In the genomic region with DNA sequence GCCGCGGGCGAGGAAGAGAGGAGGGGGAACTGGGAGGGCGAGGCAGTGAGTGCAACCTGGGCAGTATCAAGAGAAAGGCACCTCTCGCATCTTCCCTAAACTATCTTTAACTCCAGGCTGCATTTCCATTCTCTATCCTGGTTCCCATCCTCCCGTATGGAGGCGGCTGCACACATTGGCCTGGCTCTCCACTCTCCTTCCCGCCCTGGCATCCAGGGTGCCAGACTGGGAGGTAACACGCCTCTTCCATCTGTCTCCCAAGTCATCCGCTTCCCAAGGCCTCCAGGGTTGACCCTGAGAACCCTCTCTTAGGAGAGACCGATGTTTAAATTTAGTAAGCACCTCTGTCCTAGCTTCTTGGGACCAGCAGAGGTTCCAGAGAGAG, we compare ENCODE assay signal across 8 mouse cellular contexts. TPM values are rescaled to one million over a fixed set of nuclear protein-coding genes. Genes with fewer than 3 reads are reported as not detected.
A peak's percentile ranks its signal among the peaks of the same experiment; 100 is the strongest.
DNase-seq lines count a peak whose midpoint lies in the region; ATAC-seq and TF ChIP-seq lines count a peak whose summit lies in the region.

No protein-coding gene starts in this region.

- WGBS in kidney, embryonic 16.5 days = 0% methylated on average over 7 of the region's 11 CpGs
- WGBS in heart, embryonic 15.5 days = 0% methylated on average over 10 of the region's 11 CpGs
- WGBS in limb, embryonic 14.5 days = under 1% methylated on average over 9 of the region's 11 CpGs
- WGBS in neural tube, embryonic 15.5 days = 0% methylated on average over 8 of the region's 11 CpGs

- DNase-seq in kidney, adult 11 months = no peak
- peak; percentile 83 for DNase-seq in cerebellum, adult 9-11 months
- DNase-seq in limb, embryonic 14.5 days (ENCODE audit: low spot score) = no peak
- DNase-seq in c-Kit-positive CD71-positive TER-119-positive erythroid progenitor cells, embryonic 14.5 days (ENCODE audit: low spot score) = no peak
- DNase-seq in embryo, embryonic 9.5 days (ENCODE audit: extremely low spot score) = no peak

- no peak for TF ChIP-seq POLR2A in limb, embryonic 14.5 days (IDR thresholded peaks at IDR 0.05; ENCODE audit: borderline replicate concordance, extremely low read depth, insufficient read depth, insufficient read length)

- peaks cover 14% of the 10 kb centered on the region for H3K4me1 ChIP-seq in kidney, embryonic 16.5 days (ENCODE audit: insufficient read depth, low read length)
- peaks cover 25% of the 10 kb centered on the region for H3K4me1 ChIP-seq in heart, embryonic 15.5 days (replicated peaks)
- H3K4me1 ChIP-seq in limb, embryonic 14.5 days (ENCODE audit: control insufficient read depth, insufficient read depth, low read length) = peaks cover 13% of the 10 kb centered on the region
- H3K4me1 ChIP-seq in neural tube, embryonic 15.5 days = peaks cover 31% of the 10 kb centered on the region

- 0 out of 2 replicates have a peak overlapping the region, but pooled peaks have one; percentile 9 for H3K27ac ChIP-seq in kidney, embryonic 16.5 days (ENCODE audit: low read length)
- no peak overlapping the region for H3K27ac ChIP-seq in heart, embryonic 15.5 days
- H3K27ac ChIP-seq in limb, embryonic 14.5 days (replicated peaks; ENCODE audit: low read depth, low read length) = peak overlapping the region; percentile 68; the same call in 1 of the 2 replicates
- peak overlapping the region; percentile 88 for H3K27ac ChIP-seq in neural tube, embryonic 15.5 days (replicated peaks)

- H3K9ac ChIP-seq in kidney, embryonic 16.5 days (replicated peaks; ENCODE audit: low read length) = peak overlapping the region; percentile 77
- peak overlapping the region; percentile 67 for H3K9ac ChIP-seq in heart, embryonic 15.5 days
- H3K9ac ChIP-seq in limb, embryonic 14.5 days (ENCODE audit: low read depth, low read length, severe bottlenecking) = peak overlapping the region; percentile 90
- peak overlapping the region; percentile 81 for H3K9ac ChIP-seq in neural tube, embryonic 15.5 days (replicated peaks)

- H3K9me3 ChIP-seq in kidney, embryonic 16.5 days (ENCODE audit: low read length) = no peaks in the 10 kb centered on the region; the same call in 1 of the 2 replicates
- H3K9me3 ChIP-seq in heart, embryonic 15.5 days (replicated peaks) = no peaks in the 10 kb centered on the region
- H3K9me3 ChIP-seq in limb, embryonic 14.5 days (ENCODE audit: control insufficient read depth, low read length) = no peaks in the 10 kb centered on the region
- H3K9me3 ChIP-seq in neural tube, embryonic 15.5 days (replicated peaks) = no peaks in the 10 kb centered on the region

- H3K27me3 ChIP-seq in kidney, embryonic 16.5 days (ENCODE audit: insufficient read depth, low read length) = peaks cover 11% of the 10 kb centered on the region; the same call in 1 of the 2 replicates
- peaks cover 34% of the 10 kb centered on the region for H3K27me3 ChIP-seq in heart, embryonic 15.5 days
- peaks cover 5% of the 10 kb centered on the region; the same call in 1 of the 2 replicates for H3K27me3 ChIP-seq in limb, embryonic 14.5 days (ENCODE audit: control insufficient read depth, insufficient read depth, low read length)
- peaks cover 2% of the 10 kb centered on the region; the same call in 1 of the 2 replicates for H3K27me3 ChIP-seq in neural tube, embryonic 15.5 days (replicated peaks)

- H3K4me2 ChIP-seq in kidney, embryonic 16.5 days (replicated peaks; ENCODE audit: low read depth, low read length) = peak overlapping the region; percentile 97
- peak overlapping the region; percentile 97 for H3K4me2 ChIP-seq in heart, embryonic 15.5 days
- H3K4me2 ChIP-seq in limb, embryonic 14.5 days (replicated peaks; ENCODE audit: low read depth, low read length, severe bottlenecking) = peak overlapping the region; percentile 90
- H3K4me2 ChIP-seq in neural tube, embryonic 15.5 days = peak overlapping the region; percentile 95

- H3K36me3 ChIP-seq in kidney, embryonic 16.5 days (ENCODE audit: insufficient read depth, low read length) = no peaks in the 10 kb centered on the region
- no peaks in the 10 kb centered on the region for H3K36me3 ChIP-seq in heart, embryonic 15.5 days
- no peaks in the 10 kb centered on the region for H3K36me3 ChIP-seq in limb, embryonic 14.5 days (ENCODE audit: control insufficient read depth, insufficient read depth, low read length)
- no peaks in the 10 kb centered on the region for H3K36me3 ChIP-seq in neural tube, embryonic 15.5 days

- ATAC-seq in kidney, embryonic 16.5 days (ENCODE audit: low FRiP score, low TSS enrichment) = no peak
- ATAC-seq in heart, embryonic 15.5 days (replicated peaks; ENCODE audit: insufficient number of reproducible peaks, insufficient read depth, low FRiP score, low read depth) = 0 out of 2 replicates have a peak, but pooled peaks have one; percentile 6
- ATAC-seq in limb, embryonic 14.5 days (ENCODE audit: low FRiP score, low read depth) = peak; percentile 38
- ATAC-seq in neural tube, embryonic 15.5 days (ENCODE audit: low FRiP score) = peak; percentile 47; the same call in 1 of the 2 replicates

- H3K4me3 ChIP-seq in kidney, embryonic 16.5 days (ENCODE audit: low read length) = peak overlapping the region; percentile 71
- peak overlapping the region; percentile 66 for H3K4me3 ChIP-seq in heart, embryonic 15.5 days
- H3K4me3 ChIP-seq in limb, embryonic 14.5 days (replicated peaks; ENCODE audit: low read length) = peak overlapping the region; percentile 73
- peak overlapping the region; percentile 68 for H3K4me3 ChIP-seq in neural tube, embryonic 15.5 days (replicated peaks)

RNA-seq across cellular contexts. Expression of a gene that starts 24.3 kb away (rescaled TPM):
- 17.8 and 19.6 TPM in 2 replicates for polyA plus RNA-seq in kidney, embryonic 16.5 days (2015; fragmentation: Nextera tagmentation; extraction: Ambion mirVana)
- polyA plus RNA-seq in heart, embryonic 15.5 days (2015; fragmentation: Nextera tagmentation; extraction: Ambion mirVana) = 7.1 and 10.7 TPM in 2 replicates
- polyA plus RNA-seq in limb, embryonic 14.5 days (2012; rRNA removed) = 123 and 177 TPM in 2 replicates
- polyA plus RNA-seq in limb, embryonic 14.5 days (2014; fragmentation: Nextera tagmentation; extraction: Ambion mirVana) = 38.5 and 45.3 TPM in 2 replicates
- polyA plus RNA-seq in neural tube, embryonic 15.5 days (2015; fragmentation: Nextera tagmentation; extraction: Ambion mirVana) = 43.0 and 54.1 TPM in 2 replicates
